Mouse (Mus musculus): ENCODE results near the gene Bend5. TPM values are rescaled to one million over a fixed set of nuclear protein-coding genes. Genes with fewer than 3 reads are reported as not detected.

The Bend5 gene
- total and polyA plus RNA-seq, 2 experiments: 0.13 to 0.28 TPM

GRCm38 (mm10) chr4:111416551-111416950 is 1.7 kb downstream of the Bend5 start:
- H3K27me3 ChIP-seq (ENCODE audit: control insufficient read depth, insufficient read depth, low read length): peaks cover 3% of the 10 kb centered on the region; the same call in 1 of the 2 replicates
- TF ChIP-seq POLR2A (IDR thresholded peaks at IDR 0.05; ENCODE audit: extremely low read depth, insufficient read depth, low read length): no peak
- TF ChIP-seq CTCF (IDR thresholded peaks at IDR 0.05; ENCODE audit: low read depth, low read length): no peak
- H3K4me1 ChIP-seq (ENCODE audit: control insufficient read depth, insufficient read depth, low read length): no peaks in the 10 kb centered on the region; the same call in 1 of the 2 replicates
- no peak overlapping the region for H3K4me3 ChIP-seq (ENCODE audit: insufficient read depth, low read depth, low read length)
- no peaks in the 10 kb centered on the region for H3K79me2 ChIP-seq (ENCODE audit: control insufficient read depth, insufficient read depth, low read length)
- no peak for DNase-seq (ENCODE audit: extremely low read depth, low read depth, low spot score)
- H3K9ac ChIP-seq (ENCODE audit: low read depth, low read length): no peak overlapping the region
- no peak overlapping the region for H3K27ac ChIP-seq (replicated peaks; ENCODE audit: insufficient read depth, low read depth, low read length)
- no peaks in the 10 kb centered on the region for H3K36me3 ChIP-seq (ENCODE audit: control insufficient read depth, insufficient read depth, low read length)
- WGBS: 82% methylated on average over 3 of the region's 3 CpGs

- Histone ChIP-seq H3K9ac (ENCODE audit: low read depth, low read length) (no peak overlapping the region), H3K27me3 (ENCODE audit: control insufficient read depth, insufficient read depth, low read length) (peaks cover 3% of the 10 kb centered on the region; the same call in 1 of the 2 replicates), H3K36me3 (ENCODE audit: control insufficient read depth, insufficient read depth, low read length) (no peaks in the 10 kb centered on the region), H3K79me2 (ENCODE audit: control insufficient read depth, insufficient read depth, low read length) (no peaks in the 10 kb centered on the region), H3K4me1 (ENCODE audit: control insufficient read depth, insufficient read depth, low read length) (no peaks in the 10 kb centered on the region; the same call in 1 of the 2 replicates), H3K4me3 (ENCODE audit: insufficient read depth, low read depth, low read length) (no peak overlapping the region), H3K27ac (replicated peaks; ENCODE audit: insufficient read depth, low read depth, low read length) (no peak overlapping the region)
- no peak for DNase-seq (ENCODE audit: extremely low read depth, low read depth, low spot score)
- TF ChIP-seq POLR2A (IDR thresholded peaks at IDR 0.05; ENCODE audit: extremely low read depth, insufficient read depth, low read length): no peak
- TF ChIP-seq CTCF (IDR thresholded peaks at IDR 0.05; ENCODE audit: low read depth, low read length): no peak
- 94% methylated on average over 5 of the region's 5 CpGs for WGBS
Observed at GRCm38 (mm10) chr4:111417716-111418115, 2.9 kb downstream of the Bend5 start.

GRCm38 (mm10) chr4:111419476-111419875 is 4.7 kb downstream of the Bend5 start:
- Histone ChIP-seq H3K27me3 (ENCODE audit: control insufficient read depth, insufficient read depth, low read length) (peaks cover 3% of the 10 kb centered on the region; the same call in 1 of the 2 replicates), H3K9ac (ENCODE audit: low read depth, low read length) (no peak overlapping the region), H3K4me1 (ENCODE audit: control insufficient read depth, insufficient read depth, low read length) (no peaks in the 10 kb centered on the region; the same call in 1 of the 2 replicates), H3K27ac (replicated peaks; ENCODE audit: insufficient read depth, low read depth, low read length) (no peak overlapping the region), H3K79me2 (ENCODE audit: control insufficient read depth, insufficient read depth, low read length) (no peaks in the 10 kb centered on the region), H3K4me3 (ENCODE audit: insufficient read depth, low read depth, low read length) (no peak overlapping the region), H3K36me3 (ENCODE audit: control insufficient read depth, insufficient read depth, low read length) (no peaks in the 10 kb centered on the region)
- TF ChIP-seq CTCF (IDR thresholded peaks at IDR 0.05; ENCODE audit: low read depth, low read length): no peak
- no peak for TF ChIP-seq POLR2A (IDR thresholded peaks at IDR 0.05; ENCODE audit: extremely low read depth, insufficient read depth, low read length)
- DNase-seq (ENCODE audit: extremely low read depth, low read depth, low spot score): no peak
- WGBS: 71% methylated on average over 1 of the region's 1 CpGs

- TF ChIP-seq POLR2A (IDR thresholded peaks at IDR 0.05; ENCODE audit: extremely low read depth, insufficient read depth, low read length) (no peak), CTCF (IDR thresholded peaks at IDR 0.05; ENCODE audit: low read depth, low read length) (no peak)
- H3K27ac ChIP-seq (replicated peaks; ENCODE audit: insufficient read depth, low read depth, low read length): no peak overlapping the region
- peaks cover 3% of the 10 kb centered on the region; the same call in 1 of the 2 replicates for H3K27me3 ChIP-seq (ENCODE audit: control insufficient read depth, insufficient read depth, low read length)
- DNase-seq (ENCODE audit: extremely low read depth, low read depth, low spot score): no peak
- 92% methylated on average over 3 of the region's 3 CpGs for WGBS
- H3K79me2 ChIP-seq (ENCODE audit: control insufficient read depth, insufficient read depth, low read length): no peaks in the 10 kb centered on the region
- no peak overlapping the region for H3K4me3 ChIP-seq (ENCODE audit: insufficient read depth, low read depth, low read length)
- H3K4me1 ChIP-seq (ENCODE audit: control insufficient read depth, insufficient read depth, low read length): no peaks in the 10 kb centered on the region
- H3K36me3 ChIP-seq (ENCODE audit: control insufficient read depth, insufficient read depth, low read length): no peaks in the 10 kb centered on the region
- H3K9ac ChIP-seq (ENCODE audit: low read depth, low read length): no peak overlapping the region
Observed at GRCm38 (mm10) chr4:111420031-111420430, 5.2 kb downstream of the Bend5 start.

- no peak for DNase-seq (ENCODE audit: extremely low read depth, low read depth, low spot score)
- H3K9ac ChIP-seq (ENCODE audit: low read depth, low read length): no peak overlapping the region
- no peak overlapping the region for H3K4me3 ChIP-seq (ENCODE audit: insufficient read depth, low read depth, low read length)
- no peaks in the 10 kb centered on the region; the same call in 1 of the 2 replicates for H3K4me1 ChIP-seq (ENCODE audit: control insufficient read depth, insufficient read depth, low read length)
- no peaks in the 10 kb centered on the region for H3K36me3 ChIP-seq (ENCODE audit: control insufficient read depth, insufficient read depth, low read length)
- no peaks in the 10 kb centered on the region for H3K27me3 ChIP-seq (ENCODE audit: control insufficient read depth, insufficient read depth, low read length)
- H3K79me2 ChIP-seq (ENCODE audit: control insufficient read depth, insufficient read depth, low read length): no peaks in the 10 kb centered on the region
- no peak for TF ChIP-seq CTCF (IDR thresholded peaks at IDR 0.05; ENCODE audit: low read depth, low read length)
- no peak for TF ChIP-seq POLR2A (IDR thresholded peaks at IDR 0.05; ENCODE audit: extremely low read depth, insufficient read depth, low read length)
- WGBS: 76% methylated on average over 4 of the region's 4 CpGs
- no peak overlapping the region for H3K27ac ChIP-seq (replicated peaks; ENCODE audit: insufficient read depth, low read depth, low read length)
Observed at GRCm38 (mm10) chr4:111420955-111421354, 6.1 kb downstream of the Bend5 start.

- H3K36me3 ChIP-seq (ENCODE audit: control insufficient read depth, insufficient read depth, low read length): no peaks in the 10 kb centered on the region
- H3K27me3 ChIP-seq (ENCODE audit: control insufficient read depth, insufficient read depth, low read length): no peaks in the 10 kb centered on the region
- H3K9ac ChIP-seq (ENCODE audit: low read depth, low read length): no peak overlapping the region
- 77% methylated on average over 6 of the region's 6 CpGs for WGBS
- no peaks in the 10 kb centered on the region; the same call in 1 of the 2 replicates for H3K4me1 ChIP-seq (ENCODE audit: control insufficient read depth, insufficient read depth, low read length)
- no peak for TF ChIP-seq POLR2A (IDR thresholded peaks at IDR 0.05; ENCODE audit: extremely low read depth, insufficient read depth, low read length)
- TF ChIP-seq CTCF (IDR thresholded peaks at IDR 0.05; ENCODE audit: low read depth, low read length): no peak
- no peak overlapping the region for H3K27ac ChIP-seq (replicated peaks; ENCODE audit: insufficient read depth, low read depth, low read length)
- H3K79me2 ChIP-seq (ENCODE audit: control insufficient read depth, insufficient read depth, low read length): no peaks in the 10 kb centered on the region
- no peak for DNase-seq (ENCODE audit: extremely low read depth, low read depth, low spot score)
- H3K4me3 ChIP-seq (ENCODE audit: insufficient read depth, low read depth, low read length): no peak overlapping the region
Observed at GRCm38 (mm10) chr4:111421785-111422184, 7.0 kb downstream of the Bend5 start.
